In genomic region chr1:160052556-160053315, GRCm38 (mm10) we compare ENCODE assay signal across 16 mouse cellular contexts. TPM values are rescaled to one million over a fixed set of nuclear protein-coding genes. Genes with fewer than 3 reads are reported as not detected.
DNase-seq lines count a peak whose midpoint lies in the region; ATAC-seq and TF ChIP-seq lines count a peak whose summit lies in the region.
"Had no signal": no experiment of that assay in that cellular context is flagged by ENCODE, and none has a peak within 500 bp of the region (broad histone marks: within the 10 kb centered on the region; RNA-seq: fewer than 3 reads in every experiment).

No protein-coding gene starts in this region.

- no peaks in the 10 kb centered on the region for H3K9me3 ChIP-seq in liver, embryonic 13.5 days (replicated peaks)
- H3K9me3 ChIP-seq in liver, postnatal 0 days (ENCODE audit: low read length) = no peaks in the 10 kb centered on the region
- H3K9me3 ChIP-seq: forebrain, embryonic 10.5 days; intestine, embryonic 15.5 days; limb, embryonic 13.5 days; midbrain, embryonic 13.5 days; neural tube, embryonic 12.5 days had no signal

- no peak overlapping the region for H3K4me2 ChIP-seq in liver, embryonic 13.5 days
- H3K4me2 ChIP-seq in liver, postnatal 0 days (ENCODE audit: low read depth, low read length) = no peak overlapping the region
- H3K4me2 ChIP-seq: intestine, embryonic 15.5 days; limb, embryonic 13.5 days; midbrain, embryonic 13.5 days; neural tube, embryonic 12.5 days had no signal

- no peak for TF ChIP-seq CTCF in liver, postnatal 0 days (IDR thresholded peaks at IDR 0.05; ENCODE audit: low read depth)

- no peak for TF ChIP-seq EP300 in liver, postnatal 0 days (IDR thresholded peaks at IDR 0.05; ENCODE audit: low read depth)

- no peak overlapping the region for H3K4me3 ChIP-seq in liver, embryonic 13.5 days (replicated peaks)
- no peak overlapping the region for H3K4me3 ChIP-seq in liver, postnatal 0 days (ENCODE audit: low read depth, low read length)
- H3K4me3 ChIP-seq: forebrain, embryonic 10.5 days; intestine, embryonic 15.5 days; layer of hippocampus, adult 2 months; limb, embryonic 13.5 days; midbrain, embryonic 13.5 days; neural tube, embryonic 12.5 days had no signal

- peaks cover 3% of the 10 kb centered on the region; the same call in 1 of the 2 replicates for H3K36me3 ChIP-seq in liver, embryonic 13.5 days
- peaks cover 4% of the 10 kb centered on the region for H3K36me3 ChIP-seq in liver, postnatal 0 days (replicated peaks; ENCODE audit: insufficient read depth, low read length)
- H3K36me3 ChIP-seq: forebrain, embryonic 10.5 days; intestine, embryonic 15.5 days; limb, embryonic 13.5 days; midbrain, embryonic 13.5 days; neural tube, embryonic 12.5 days had no signal

- ATAC-seq in liver, embryonic 13.5 days (ENCODE audit: low read depth) = no peak
- ATAC-seq in liver, postnatal 0 days = no peak
- peak; percentile 50; the same call in 1 of the 2 replicates for ATAC-seq in common myeloid progenitor, adult 5-6 weeks (replicated peaks; ENCODE audit: low read depth, poor library complexity, severe bottlenecking)
- ATAC-seq in monocyte, adult 5-6 weeks (replicated peaks; ENCODE audit: insufficient number of reproducible peaks, low FRiP score, low TSS enrichment, poor library complexity, severe bottlenecking) = peak; percentile 79

- H3K27me3 ChIP-seq in liver, embryonic 13.5 days = no peaks in the 10 kb centered on the region
- no peaks in the 10 kb centered on the region for H3K27me3 ChIP-seq in liver, postnatal 0 days (ENCODE audit: insufficient read depth, low read length)
- H3K27me3 ChIP-seq: intestine, embryonic 15.5 days; limb, embryonic 13.5 days; midbrain, embryonic 13.5 days; neural tube, embryonic 12.5 days had no signal

- 62% methylated on average over 2 of the region's 2 CpGs for WGBS in liver, embryonic 13.5 days (ENCODE audit: insufficient replicate concordance)
- WGBS in liver, postnatal 0 days (ENCODE audit: insufficient replicate concordance) = 79% methylated on average over 2 of the region's 2 CpGs

- no peak overlapping the region for H3K9ac ChIP-seq in liver, embryonic 13.5 days
- no peak overlapping the region for H3K9ac ChIP-seq in liver, postnatal 0 days (replicated peaks)
- H3K9ac ChIP-seq: intestine, embryonic 15.5 days; limb, embryonic 13.5 days; midbrain, embryonic 13.5 days; neural tube, embryonic 12.5 days had no signal

- H3K27ac ChIP-seq in liver, embryonic 13.5 days = peak overlapping the region; percentile 63
- H3K27ac ChIP-seq in liver, postnatal 0 days (ENCODE audit: low read depth) = no peak overlapping the region
- H3K27ac ChIP-seq: forebrain, embryonic 10.5 days; intestine, embryonic 15.5 days; layer of hippocampus, adult 2 months; limb, embryonic 13.5 days; midbrain, embryonic 13.5 days; neural tube, embryonic 12.5 days had no signal

- no peak for DNase-seq in liver, embryonic 13.5 days
- no peak for DNase-seq in liver, postnatal 0 days
- DNase-seq in CD4-positive helper T cell, adult 2 months (ENCODE audit: low read depth, low spot score) = peak; percentile 90
- no peak for DNase-seq in cerebellum, adult 11-12 months
- no peak for DNase-seq in lung, postnatal 10 days
- no peak for DNase-seq in Muller cell, postnatal 12 days (ENCODE audit: inconsistent ontology term)
- DNase-seq: cerebellum, adult 18-20 months; thymus, postnatal 4 days had no signal

- H3K4me1 ChIP-seq in liver, embryonic 13.5 days (replicated peaks) = peaks cover 93% of the 10 kb centered on the region
- peaks cover 32% of the 10 kb centered on the region for H3K4me1 ChIP-seq in liver, postnatal 0 days (ENCODE audit: insufficient read depth)
- H3K4me1 ChIP-seq: forebrain, embryonic 10.5 days; intestine, embryonic 15.5 days; limb, embryonic 13.5 days; midbrain, embryonic 13.5 days; neural tube, embryonic 12.5 days had no signal

RNA-seq across cellular contexts. Expression of gene 4930523C07Rik, which starts 8.6 kb away (rescaled TPM):
- 29.8 and 30.3 TPM in 2 replicates for polyA plus RNA-seq in liver, embryonic 13.5 days (2015; fragmentation: Nextera tagmentation; extraction: Ambion mirVana)
- 16.5 and 23.0 TPM in 2 replicates for polyA plus RNA-seq in liver, postnatal 0 days (2015; fragmentation: Nextera tagmentation; extraction: Ambion mirVana)
- total RNA-seq in common myeloid progenitor, adult 5-6 weeks (2017) = 31.8 and 80.5 TPM in 2 replicates
- 80.4 to 126 TPM (median 107 TPM) in 3 replicates for total RNA-seq in monocyte, adult 5-6 weeks (2017)

Comparison
In these comparisons a context has a peak if more than half of its experiments do, and no peak if none do; other contexts are left out.
1. ATAC-seq: peak in common myeloid progenitor, adult 5-6 weeks (single experiment) and monocyte, adult 5-6 weeks (single experiment); none in liver, embryonic 13.5 days (single experiment) and liver, postnatal 0 days (single experiment).